In the genomic region with DNA sequence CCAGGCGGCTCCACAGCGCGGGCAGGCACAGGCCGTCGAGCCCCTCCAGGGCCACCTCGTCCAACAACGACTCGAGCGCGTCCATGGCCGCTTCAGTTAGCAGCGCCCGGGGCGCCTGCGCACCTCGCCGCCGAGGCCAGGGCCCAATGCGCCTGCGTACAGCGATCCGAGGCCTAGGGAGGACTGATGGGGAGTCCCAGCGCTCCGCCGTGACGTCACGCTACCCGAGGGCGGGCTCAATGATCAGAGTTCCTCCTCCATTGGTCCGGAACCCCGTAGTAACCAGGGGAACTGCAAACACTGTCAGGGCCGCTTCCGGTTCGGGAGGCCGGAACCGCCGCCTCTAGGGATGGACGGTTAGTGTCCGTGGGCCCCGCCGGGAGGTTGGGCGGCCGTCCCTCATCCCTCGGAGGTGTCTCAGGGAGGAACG, we compare ENCODE assay signal across 8 mouse cellular contexts. TPM values are rescaled to one million over a fixed set of nuclear protein-coding genes. Genes with fewer than 3 reads are reported as not detected.
DNase-seq lines count a peak whose midpoint lies in the region; ATAC-seq and TF ChIP-seq lines count a peak whose summit lies in the region.

Gtf3c1 (minus strand) TSS at position 188 of the 430 bp plus-strand sequence.
D430042O09Rik (plus strand) TSS at position 296 of the 430 bp plus-strand sequence.

- peaks cover 13% of the 10 kb centered on the region for H3K36me3 ChIP-seq in ES-E14 (ENCODE audit: control insufficient read depth, insufficient read depth, low read length, poor library complexity, severe bottlenecking)
- peaks cover 15% of the 10 kb centered on the region for H3K36me3 ChIP-seq in forebrain, embryonic 15.5 days

- no peaks in the 10 kb centered on the region for H3K9me3 ChIP-seq in ES-E14 (ENCODE audit: control insufficient read depth, insufficient read depth, low read depth, low read length)
- H3K9me3 ChIP-seq in forebrain, embryonic 15.5 days: no peaks in the 10 kb centered on the region

- TF ChIP-seq POLR2A in lung, adult 2 months (IDR thresholded peaks at IDR 0.05; ENCODE audit: borderline replicate concordance, extremely low read depth, low read depth, low read length): peak; percentile 79; the same call in 1 of the 2 replicates

- WGBS in forebrain, embryonic 15.5 days: under 1% methylated on average over 45 of the region's 45 CpGs
- under 1% methylated on average over 45 of the region's 45 CpGs for WGBS in lung, adult 2 months

- H3K4me2 ChIP-seq in forebrain, embryonic 15.5 days (replicated peaks): peak within 1 kb of the TSS; percentile 57

- peak within 1 kb of the TSS; percentile 79 to 87 for H3K4me3 ChIP-seq in ES-E14 (ENCODE audit: insufficient read depth in 1 of 2, low read depth in 1 of 2, low read length in 2 of 2, poor library complexity in 1 of 2, severe bottlenecking in 1 of 2)
- peak within 1 kb of the TSS; percentile 87 for H3K4me3 ChIP-seq in forebrain, embryonic 15.5 days
- H3K4me3 ChIP-seq in lung, adult 2 months (replicated peaks; ENCODE audit: extremely low read depth, low read depth, low read length): peak within 1 kb of the TSS; percentile 81

- intact Hi-C loops in heart, postnatal 25 days (cut with DNase I): loop anchor here (2.0 to 10.0 kb wide), 2 partner anchors 29 to 263 kb away; partner anchors contain the start of gene Kdm8

- ATAC-seq in forebrain, embryonic 15.5 days (replicated peaks): peak; percentile 99
- ATAC-seq in neutrophil, adult 5-6 weeks (ENCODE audit: extremely low read depth, insufficient number of reproducible peaks, low FRiP score, poor library complexity, severe bottlenecking): peak; percentile 99

- no peaks in the 10 kb centered on the region for H3K27me3 ChIP-seq in forebrain, embryonic 15.5 days

- in situ Hi-C loops in ES-E14 (cut with MboI; ENCODE audit: low sequenced_read_pairs in 2 of 2, unreplicated experiment in 2 of 2): no loop called here

- TF ChIP-seq CTCF in lung, adult 2 months (IDR thresholded peaks at IDR 0.05; ENCODE audit: insufficient read depth, low read length): no peak

- H3K9ac ChIP-seq in ES-E14 (ENCODE audit: insufficient read depth, low read depth, low read length, poor library complexity, severe bottlenecking): peak within 1 kb of the TSS; percentile 86
- peak within 1 kb of the TSS; percentile 88 for H3K9ac ChIP-seq in forebrain, embryonic 15.5 days (replicated peaks)

- H3K4me1 ChIP-seq in ES-E14 (ENCODE audit: control insufficient read depth in 2 of 2, insufficient read depth in 2 of 2, low read length in 2 of 2, poor library complexity in 1 of 2): peaks cover 2 to 6% of the 10 kb centered on the region in 2 experiments; a peak in 1 of 4 replicates
- peaks cover 42% of the 10 kb centered on the region for H3K4me1 ChIP-seq in forebrain, embryonic 15.5 days
- peaks cover 12% of the 10 kb centered on the region; the same call in 1 of the 2 replicates for H3K4me1 ChIP-seq in lung, adult 2 months (ENCODE audit: control insufficient read depth, insufficient read depth, low read length)

- 0 out of 2 replicates have a peak within 1 kb of the TSS, but pooled peaks have one; percentile 19 for H3K27ac ChIP-seq in ES-E14 (ENCODE audit: insufficient read depth, low read depth, low read length, poor library complexity, severe bottlenecking)
- peak within 1 kb of the TSS; percentile 85 for H3K27ac ChIP-seq in forebrain, embryonic 15.5 days (replicated peaks)

- DNase-seq in ES-E14 (ENCODE audit: low read depth, low spot score): peak; percentile 98
- peak; percentile 100 for DNase-seq in cerebellum, adult 11-12 months
- DNase-seq in heart, postnatal 25 days (ENCODE audit: low spot score): peak; percentile 100
- peak; percentile 100 for DNase-seq in layer of hippocampus, adult 18-20 months (ENCODE audit: low spot score in 2 of 2)
- peak; percentile 100 for DNase-seq in lung, adult 2 months
- peak; percentile 100 for DNase-seq in thymus, adult 18-20 months

TF ChIP-seq in ES-E14, 5 proteins besides CTCF, POLR2A, EP300 and RAD21:
- peak; percentile 55; the same call in 1 of the 2 replicates for TF ChIP-seq HCFC1 (IDR thresholded peaks at IDR 0.05; ENCODE audit: borderline replicate concordance, insufficient read depth, low read length)
- TF ChIP-seq MAFK (IDR thresholded peaks at IDR 0.05; ENCODE audit: insufficient read depth, low read depth, low read length): no peak
- no peak for TF ChIP-seq ZC3H11A (IDR thresholded peaks at IDR 0.05; ENCODE audit: borderline replicate concordance, low read depth, low read length)

RNA-seq across cellular contexts. Expression of gene Gtf3c1, which starts in this region (rescaled TPM):
- total RNA-seq in ES-E14 (2012; rRNA removed): 83.5 and 95.4 TPM in 2 replicates
- polyA plus RNA-seq in forebrain, embryonic 15.5 days (2015; fragmentation: Nextera tagmentation; extraction: Ambion mirVana): 36.8 and 39.1 TPM in 2 replicates
- total RNA-seq in heart, postnatal 25 days (2021): 10 to 100 TPM; 60.1 to 65.7 TPM
- total RNA-seq in layer of hippocampus, adult 18-20 months (2021): 100 to 1,000 TPM; 102 to 107 TPM
- 61.9 and 68.4 TPM in 2 replicates for polyA plus RNA-seq in lung, adult 2 months (2012; rRNA removed)
- 53.5 and 56.6 TPM in 2 replicates for total RNA-seq in neutrophil, adult 5-6 weeks (2017)

RNA-seq across cellular contexts. Expression of gene D430042O09Rik, which starts in this region (rescaled TPM):
- 4.4 and 4.8 TPM in 2 replicates for total RNA-seq in ES-E14 (2012; rRNA removed)
- polyA plus RNA-seq in forebrain, embryonic 15.5 days (2015; fragmentation: Nextera tagmentation; extraction: Ambion mirVana): 7.8 and 7.9 TPM in 2 replicates
- total RNA-seq in heart, postnatal 25 days (2021): 10 to 100 TPM; 11.2 to 13.5 TPM
- 10 to 100 TPM; 28.4 to 29.5 TPM for total RNA-seq in layer of hippocampus, adult 18-20 months (2021)
- 15.9 and 18.4 TPM in 2 replicates for polyA plus RNA-seq in lung, adult 2 months (2012; rRNA removed)
- total RNA-seq in neutrophil, adult 5-6 weeks (2017): 14.0 and 17.1 TPM in 2 replicates

Comparison
In these comparisons a context has a peak if more than half of its experiments do, and no peak if none do; other contexts are left out.
1. Peak in every context shown above with its lines: DNase-seq, ATAC-seq, H3K4me3 ChIP-seq and H3K27ac ChIP-seq.